Mouse (Mus musculus) G1E (cell line): ENCODE data around the gene Masp2.

Experiments
- CTCF ChIP-seq: IDR thresholded peaks from 2 replicates; pipeline ENCODE4 v1.5.1; 2012; ENCODE audit warnings: low read depth, low read length, inconsistent platforms, mixed read lengths
- GATA1 ChIP-seq: IDR thresholded peaks from 2 replicates; pipeline ENCODE4 v1.6.1; 2012; ENCODE audit warnings: borderline replicate concordance, low read length, inconsistent platforms, mixed read lengths
- POLR2AphosphoS5 ChIP-seq: IDR thresholded peaks from 2 replicates; pipeline ENCODE4 v1.6.1; 2012; ENCODE audit warnings: low read depth, low read length, inconsistent platforms; ENCODE audit not compliant: insufficient replicate concordance

DNA sequence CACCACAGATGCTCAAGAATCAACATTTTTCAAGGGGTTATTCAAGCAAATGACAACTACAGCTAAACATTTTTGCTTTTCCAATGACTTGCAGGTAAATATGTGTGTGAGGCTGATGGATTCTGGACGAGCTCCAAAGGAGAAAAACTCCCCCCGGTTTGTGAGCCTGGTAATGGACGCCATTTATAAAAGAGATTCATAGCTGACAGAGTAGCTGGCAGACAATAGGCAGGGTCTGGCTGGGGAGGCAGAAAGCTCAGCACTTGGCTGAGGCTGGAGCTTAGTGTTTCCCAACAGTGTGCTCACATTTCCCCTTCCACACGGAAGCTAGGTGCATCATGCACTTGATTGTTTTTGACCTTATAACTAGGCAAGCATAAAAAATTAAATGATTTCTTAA, 10.2 kb downstream of the Masp2 start:
- TF ChIP-seq CTCF: no peak
- no peak for TF ChIP-seq POLR2AphosphoS5
- no peak for TF ChIP-seq GATA1
